Mouse (Mus musculus): Measurements from ENCODE around the gene Gm27027. TPM values are rescaled to one million over a fixed set of nuclear protein-coding genes. Genes with fewer than 3 reads are reported as not detected.

Gene Gm27027
- polyA plus RNA-seq, 1 experiment from 2014 or later: not detected

DNA sequence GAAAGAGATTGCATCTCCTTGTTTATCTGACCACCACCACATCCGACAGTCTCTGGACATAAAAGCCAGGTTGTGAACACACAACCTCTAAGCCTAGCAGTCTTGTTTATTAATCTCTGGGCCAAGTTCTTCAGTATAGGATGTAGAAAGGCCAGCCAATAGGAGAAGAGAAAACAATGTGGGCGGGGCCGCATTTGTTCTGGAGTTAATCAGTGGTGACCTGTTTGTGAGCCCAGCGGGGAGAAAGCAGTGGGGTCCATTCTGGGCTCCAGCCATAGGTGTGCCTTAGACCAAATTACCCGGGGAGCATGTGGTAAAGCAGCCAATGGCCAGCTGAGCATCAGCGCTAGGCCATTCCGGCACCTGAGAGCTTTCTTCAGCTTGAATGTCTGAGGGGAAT lies 21.1 kb downstream of the Gm27027 start:
- Histone ChIP-seq H3K4me2 (replicated peaks; ENCODE audit: low read depth) (no peak overlapping the region), H3K9me3 (ENCODE audit: control insufficient read depth, low read length) (no peaks in the 10 kb centered on the region), H3K27ac (replicated peaks) (0 out of 2 replicates have a peak overlapping the region, but pooled peaks have one; percentile 86), H3K9ac (ENCODE audit: low read length) (no peak overlapping the region), H3K4me1 (replicated peaks; ENCODE audit: control insufficient read depth, insufficient read depth) (peaks cover 11% of the 10 kb centered on the region; the same call in 1 of the 2 replicates), H3K36me3 (ENCODE audit: control insufficient read depth, insufficient read depth, low read length) (no peaks in the 10 kb centered on the region), H3K4me3 (ENCODE audit: low read depth, low read length) (no peak overlapping the region), H3K27me3 (ENCODE audit: control insufficient read depth, insufficient read depth, low read length) (no peaks in the 10 kb centered on the region)
- WGBS: 45% methylated on average over 7 of the region's 7 CpGs
- TF ChIP-seq EP300 (optimal IDR thresholded peaks at IDR 0.05) (no peak), CTCF (IDR thresholded peaks at IDR 0.05; ENCODE audit: low read depth) (no peak)
- ATAC-seq (ENCODE audit: low FRiP score, low TSS enrichment) (no peak), DNase-seq (ENCODE audit: low spot score) (no peak)

DNA sequence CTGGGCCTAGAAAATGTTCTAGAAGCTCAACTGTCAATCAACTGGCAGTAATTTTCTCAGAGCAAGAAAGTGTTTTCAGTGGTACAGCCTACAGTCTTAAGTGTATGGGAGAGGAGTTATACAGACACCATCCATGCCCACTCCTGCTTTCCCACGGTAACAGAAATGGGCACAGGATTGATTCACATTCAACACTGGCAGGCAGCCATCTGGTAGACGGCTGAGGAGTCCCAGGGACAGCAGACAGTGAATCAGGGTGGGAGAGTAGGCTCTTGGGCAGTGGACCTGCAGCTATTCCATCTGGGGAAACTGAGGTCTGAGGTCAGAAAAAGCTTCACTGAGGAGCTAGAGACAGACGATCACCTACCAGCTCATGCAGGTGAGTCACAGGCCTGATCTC lies 24.5 kb downstream of the Gm27027 start:
- Histone ChIP-seq H3K27ac (replicated peaks) (no peak overlapping the region), H3K4me2 (replicated peaks; ENCODE audit: low read depth) (no peak overlapping the region), H3K9me3 (ENCODE audit: control insufficient read depth, low read length) (no peaks in the 10 kb centered on the region), H3K4me3 (ENCODE audit: low read depth, low read length) (no peak overlapping the region), H3K9ac (ENCODE audit: low read length) (no peak overlapping the region), H3K27me3 (ENCODE audit: control insufficient read depth, insufficient read depth, low read length) (no peaks in the 10 kb centered on the region), H3K4me1 (replicated peaks; ENCODE audit: control insufficient read depth, insufficient read depth) (peaks cover 9% of the 10 kb centered on the region; the same call in 1 of the 2 replicates), H3K36me3 (ENCODE audit: control insufficient read depth, insufficient read depth, low read length) (no peaks in the 10 kb centered on the region)
- TF ChIP-seq EP300 (optimal IDR thresholded peaks at IDR 0.05): no peak
- TF ChIP-seq CTCF (IDR thresholded peaks at IDR 0.05; ENCODE audit: low read depth): no peak
- 61% methylated on average over 3 of the region's 3 CpGs for WGBS
- DNase-seq (ENCODE audit: low spot score): no peak
- ATAC-seq (ENCODE audit: low FRiP score, low TSS enrichment): no peak

DNA sequence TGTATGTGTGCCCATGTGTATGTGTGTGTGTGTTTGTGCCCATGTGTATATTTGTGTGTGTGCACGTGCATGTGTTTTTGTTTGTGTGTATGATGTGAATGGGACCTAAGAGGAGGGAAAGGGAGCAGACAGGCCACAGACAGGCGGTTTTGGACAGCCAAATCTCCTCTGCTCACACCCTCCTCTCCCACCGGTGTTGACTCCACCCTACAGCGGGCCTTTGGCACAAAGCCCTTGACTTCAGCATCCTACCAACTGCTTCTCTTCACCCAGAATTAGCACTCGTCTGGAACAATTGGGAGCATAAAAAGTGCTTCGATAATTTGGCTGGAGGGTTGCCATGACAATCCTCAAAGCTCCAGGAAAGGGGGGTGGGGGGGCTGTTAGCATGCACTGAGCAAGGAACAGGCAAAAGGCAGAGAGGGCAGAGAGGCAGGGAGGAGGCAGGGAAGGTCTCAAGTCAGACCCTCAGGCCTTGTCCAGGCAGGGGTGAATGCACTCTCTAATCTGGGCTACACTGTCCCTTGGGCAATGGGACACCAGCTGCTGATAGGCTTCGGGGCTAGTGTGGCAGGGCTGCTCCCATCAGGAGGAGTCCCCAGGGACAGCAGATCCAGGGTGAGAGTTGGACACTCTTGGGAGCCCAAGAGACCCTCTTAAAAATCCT lies 31.5 kb downstream of the Gm27027 start:
- Histone ChIP-seq H3K4me1 (replicated peaks; ENCODE audit: control insufficient read depth, insufficient read depth) (no peaks in the 10 kb centered on the region), H3K36me3 (ENCODE audit: control insufficient read depth, insufficient read depth, low read length) (no peaks in the 10 kb centered on the region), H3K9me3 (ENCODE audit: control insufficient read depth, low read length) (no peaks in the 10 kb centered on the region), H3K4me3 (ENCODE audit: low read depth, low read length) (no peak overlapping the region), H3K4me2 (replicated peaks; ENCODE audit: low read depth) (no peak overlapping the region), H3K9ac (ENCODE audit: low read length) (no peak overlapping the region), H3K27ac (replicated peaks) (no peak overlapping the region), H3K27me3 (ENCODE audit: control insufficient read depth, insufficient read depth, low read length) (no peaks in the 10 kb centered on the region)
- WGBS: 42% methylated on average over 7 of the region's 7 CpGs
- no peak for DNase-seq (ENCODE audit: low spot score)
- ATAC-seq (ENCODE audit: low FRiP score, low TSS enrichment): no peak
- TF ChIP-seq EP300 (optimal IDR thresholded peaks at IDR 0.05) (no peak), CTCF (IDR thresholded peaks at IDR 0.05; ENCODE audit: low read depth) (no peak)

DNA sequence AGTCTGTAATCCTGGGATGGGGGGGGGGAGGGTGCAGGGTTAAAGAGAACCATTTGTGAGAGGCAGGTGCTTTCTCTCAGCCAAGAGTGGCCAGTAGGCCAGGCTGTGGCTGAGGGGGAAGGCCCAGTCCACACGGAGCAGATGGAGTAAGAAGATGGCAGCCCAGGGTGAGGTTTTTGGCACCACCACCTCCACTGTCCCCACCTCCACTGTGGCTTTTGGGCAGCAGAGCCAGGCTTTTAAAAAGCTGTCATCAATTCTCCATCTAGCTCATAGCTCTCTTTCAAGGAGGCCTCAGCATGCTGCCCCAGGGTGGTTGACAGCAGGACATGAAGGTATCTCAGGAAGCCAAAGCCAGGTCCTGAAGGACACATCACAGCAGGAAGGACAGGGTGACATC lies 32.4 kb downstream of the Gm27027 start:
- Histone ChIP-seq H3K9me3 (ENCODE audit: control insufficient read depth, low read length) (no peaks in the 10 kb centered on the region), H3K9ac (ENCODE audit: low read length) (no peak overlapping the region), H3K27ac (replicated peaks) (no peak overlapping the region), H3K4me1 (replicated peaks; ENCODE audit: control insufficient read depth, insufficient read depth) (no peaks in the 10 kb centered on the region), H3K4me2 (replicated peaks; ENCODE audit: low read depth) (no peak overlapping the region), H3K27me3 (ENCODE audit: control insufficient read depth, insufficient read depth, low read length) (no peaks in the 10 kb centered on the region), H3K4me3 (ENCODE audit: low read depth, low read length) (no peak overlapping the region), H3K36me3 (ENCODE audit: control insufficient read depth, insufficient read depth, low read length) (no peaks in the 10 kb centered on the region)
- DNase-seq (ENCODE audit: low spot score) (no peak), ATAC-seq (ENCODE audit: low FRiP score, low TSS enrichment) (no peak)
- no peak for TF ChIP-seq CTCF (IDR thresholded peaks at IDR 0.05; ENCODE audit: low read depth)
- TF ChIP-seq EP300 (optimal IDR thresholded peaks at IDR 0.05): no peak
- WGBS: 53% methylated on average over 1 of the region's 1 CpGs

DNA sequence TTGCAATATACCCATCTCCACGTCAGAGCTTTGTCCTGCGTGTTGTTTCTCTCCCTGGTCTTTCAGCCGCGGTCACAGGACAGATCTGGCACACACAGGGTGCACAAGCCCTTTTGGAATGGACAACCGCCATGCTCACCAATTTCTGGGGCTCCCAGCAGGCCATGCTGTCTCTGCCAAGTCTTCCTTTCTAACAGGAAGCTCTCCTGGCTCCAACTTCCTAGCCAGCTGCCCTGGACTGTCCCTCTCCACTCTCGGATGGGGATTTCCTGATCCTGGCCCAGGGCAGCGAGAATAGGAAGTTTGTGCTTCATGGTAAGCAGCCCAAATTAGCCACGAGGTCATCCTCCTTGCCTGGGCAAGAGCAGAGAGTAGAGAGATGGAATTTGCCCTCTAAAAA lies 34.4 kb downstream of the Gm27027 start:
- 72% methylated on average over 8 of the region's 8 CpGs for WGBS
- ATAC-seq (ENCODE audit: low FRiP score, low TSS enrichment) (no peak), DNase-seq (ENCODE audit: low spot score) (no peak)
- no peak overlapping the region for H3K9ac ChIP-seq (ENCODE audit: low read length)
- H3K27me3 ChIP-seq (ENCODE audit: control insufficient read depth, insufficient read depth, low read length): no peaks in the 10 kb centered on the region; the same call in 1 of the 2 replicates
- no peak for TF ChIP-seq EP300 (optimal IDR thresholded peaks at IDR 0.05)
- no peak for TF ChIP-seq CTCF (IDR thresholded peaks at IDR 0.05; ENCODE audit: low read depth)
- H3K4me2 ChIP-seq (replicated peaks; ENCODE audit: low read depth): no peak overlapping the region
- no peaks in the 10 kb centered on the region for H3K9me3 ChIP-seq (ENCODE audit: control insufficient read depth, low read length)
- no peaks in the 10 kb centered on the region for H3K4me1 ChIP-seq (replicated peaks; ENCODE audit: control insufficient read depth, insufficient read depth)
- H3K36me3 ChIP-seq (ENCODE audit: control insufficient read depth, insufficient read depth, low read length): no peaks in the 10 kb centered on the region
- H3K27ac ChIP-seq (replicated peaks): no peak overlapping the region
- H3K4me3 ChIP-seq (ENCODE audit: low read depth, low read length): no peak overlapping the region

DNA sequence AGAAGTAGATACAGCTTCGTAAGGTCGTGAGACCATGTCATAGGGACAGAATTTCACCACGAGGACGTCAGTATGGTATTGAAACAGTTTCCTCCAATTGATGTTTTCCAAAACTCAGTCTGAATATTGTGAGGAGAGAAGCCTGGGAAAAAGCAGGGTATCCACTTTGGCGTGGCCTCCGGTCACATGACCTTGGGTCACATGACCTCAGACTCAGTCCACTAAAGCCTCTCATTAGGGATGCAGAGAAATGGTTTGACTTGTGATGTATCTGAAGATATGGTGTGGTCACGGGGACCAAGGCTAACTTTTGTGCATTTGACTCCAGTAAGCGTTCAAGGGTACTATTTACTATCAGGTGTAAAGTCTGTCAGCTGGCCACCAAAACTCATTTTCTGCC lies 36.8 kb downstream of the Gm27027 start:
- no peaks in the 10 kb centered on the region for H3K4me1 ChIP-seq (replicated peaks; ENCODE audit: control insufficient read depth, insufficient read depth)
- no peaks in the 10 kb centered on the region for H3K36me3 ChIP-seq (ENCODE audit: control insufficient read depth, insufficient read depth, low read length)
- no peak for TF ChIP-seq EP300 (optimal IDR thresholded peaks at IDR 0.05)
- no peak for TF ChIP-seq CTCF (IDR thresholded peaks at IDR 0.05; ENCODE audit: low read depth)
- WGBS: 73% methylated on average over 8 of the region's 8 CpGs
- no peak overlapping the region for H3K4me3 ChIP-seq (ENCODE audit: low read depth, low read length)
- H3K9me3 ChIP-seq (ENCODE audit: control insufficient read depth, low read length): no peaks in the 10 kb centered on the region
- no peak overlapping the region for H3K9ac ChIP-seq (ENCODE audit: low read length)
- H3K4me2 ChIP-seq (replicated peaks; ENCODE audit: low read depth): no peak overlapping the region
- no peak for DNase-seq (ENCODE audit: low spot score)
- H3K27me3 ChIP-seq (ENCODE audit: control insufficient read depth, insufficient read depth, low read length): no peaks in the 10 kb centered on the region; the same call in 1 of the 2 replicates
- ATAC-seq (ENCODE audit: low FRiP score, low TSS enrichment): no peak
- no peak overlapping the region for H3K27ac ChIP-seq (replicated peaks)

Data from stomach, postnatal 0 days (tissue).